Mouse (Mus musculus): Measurements from ENCODE around the gene Pold4.

GRCm38 (mm10) chr19:4240247-4240668 lies 8.6 kb downstream of the Pold4 start:
- TF ChIP-seq POLR2A (IDR thresholded peaks at IDR 0.05; ENCODE audit: extremely low read depth, insufficient read depth, low read length): no peak
- no peak for TF ChIP-seq CTCF (IDR thresholded peaks at IDR 0.05; ENCODE audit: extremely low read depth, insufficient read depth, low read length)

Measured in cortical plate, adult 2 months (tissue).